Mouse (Mus musculus): ENCODE results near the gene Olfr435.
"Not testable (repeated sequence)": the region's sequence is repeated elsewhere in the genome, so short reads cannot be mapped to it uniquely, and the experiment has no call there.

Olfr435 gene

DNA sequence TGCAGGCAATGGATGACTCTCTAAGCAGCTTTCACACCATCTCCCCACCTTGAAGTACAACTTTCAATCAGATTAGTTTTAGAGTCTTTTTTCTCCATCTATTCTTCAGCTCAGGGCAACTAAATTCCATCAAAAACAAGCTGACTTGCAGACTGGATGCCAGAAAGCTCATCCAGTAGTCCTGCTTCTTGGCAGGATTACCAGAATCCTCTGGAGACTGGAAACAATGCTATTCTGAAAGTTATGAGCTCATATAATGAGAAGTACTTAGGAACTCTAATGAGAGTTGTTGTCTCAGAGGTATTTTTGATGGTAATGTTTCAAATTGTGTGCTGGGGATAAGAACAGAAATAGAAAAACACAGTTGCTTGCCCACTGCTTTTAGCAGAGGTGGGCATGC, at the start of gene Olfr435:
Gene Olfr435 (plus strand): TSS at position 366 of the 400 bp plus-strand sequence.
- in situ Hi-C loops (cut with MboI; ENCODE audit: low sequenced_read_pairs): no loop called here

DNA sequence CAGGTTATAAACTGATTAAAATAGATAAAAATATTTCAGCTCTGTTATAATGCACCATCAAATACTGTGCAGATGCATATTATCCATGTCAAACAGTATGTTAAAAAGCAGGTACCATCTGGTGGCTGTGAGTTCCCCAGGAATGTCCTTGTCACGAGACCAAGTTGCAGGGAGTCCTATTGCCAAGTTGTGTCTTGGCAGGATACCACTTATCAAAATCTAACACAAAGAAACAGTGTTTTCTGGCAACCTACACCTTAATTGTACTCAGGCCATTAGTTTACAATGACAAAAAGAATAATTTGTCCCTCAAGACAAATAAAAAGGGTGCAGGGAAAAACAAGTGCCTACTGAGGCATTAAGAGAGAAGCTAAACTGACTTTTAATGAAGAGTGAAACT, 37.4 kb upstream of the Olfr435 start:
- in situ Hi-C loops (cut with MboI; ENCODE audit: low sequenced_read_pairs): no loop called here

DNA sequence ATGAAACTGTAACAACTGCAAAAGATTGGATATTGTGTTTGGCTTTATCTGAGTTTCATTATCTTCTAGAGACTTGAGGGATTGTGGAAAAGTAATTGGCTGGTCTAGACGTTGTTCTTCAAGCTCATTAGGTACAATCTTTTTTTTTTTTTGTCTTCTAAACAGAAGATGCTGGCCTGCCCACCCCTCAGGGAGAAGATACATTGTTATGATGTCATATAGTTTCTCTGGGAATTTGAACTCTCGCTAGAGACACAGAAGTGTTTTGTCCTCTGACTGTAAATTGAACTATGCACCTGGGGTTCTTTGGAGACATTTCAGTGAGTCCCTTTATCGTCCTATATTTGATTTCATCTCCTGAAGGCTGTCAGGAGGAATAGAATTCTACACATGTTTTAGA, 34.0 kb upstream of the Olfr435 start, which contains the start of gene Olfr437:
Gene Olfr437 (plus strand): TSS at position 301 of the 400 bp plus-strand sequence.
- in situ Hi-C loops (cut with MboI; ENCODE audit: low sequenced_read_pairs): no loop called here

DNA sequence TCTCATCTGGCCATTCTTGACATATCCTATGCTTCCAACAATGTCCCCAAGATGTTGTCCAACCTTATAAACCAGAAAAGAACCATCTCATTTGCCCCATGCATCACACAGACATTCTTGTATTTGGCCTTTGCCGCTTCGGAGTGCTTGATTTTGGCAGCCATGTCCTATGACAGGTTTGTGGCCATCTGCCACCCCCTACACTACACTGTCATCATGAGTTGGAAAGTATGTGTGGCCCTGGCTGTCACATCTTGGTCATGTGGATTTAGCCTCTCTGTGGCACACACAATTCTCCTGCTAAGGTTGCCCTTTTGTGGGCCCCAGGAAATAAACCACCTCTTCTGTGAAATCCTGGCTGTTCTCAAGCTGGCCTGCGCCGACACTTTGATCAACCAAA, 29.7 kb upstream of the Olfr435 start:
- in situ Hi-C loops (cut with MboI; ENCODE audit: low sequenced_read_pairs): no loop called here

DNA sequence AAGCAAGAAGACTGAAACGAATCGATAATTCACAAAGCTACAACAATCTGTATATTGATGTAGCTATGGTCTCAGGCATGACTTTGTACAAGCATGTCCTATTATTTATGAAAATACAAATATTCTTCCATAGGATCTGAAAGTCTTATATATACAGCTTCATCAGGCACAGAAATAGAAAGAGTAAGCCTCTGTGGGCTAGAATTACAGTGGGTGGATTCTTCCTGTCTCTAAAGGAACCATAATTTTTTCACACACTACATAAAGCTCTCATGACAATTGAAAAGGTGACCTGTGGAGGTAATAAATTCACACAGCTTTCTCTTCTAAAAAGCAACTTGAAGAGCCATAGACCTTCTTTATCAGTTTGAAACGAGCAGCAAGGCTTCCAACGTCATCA, 25.1 kb upstream of the Olfr435 start, which contains the start of gene Olfr13:
Gene Olfr13 (plus strand): TSS at position 301 of the 400 bp plus-strand sequence.
- in situ Hi-C loops (cut with MboI; ENCODE audit: low sequenced_read_pairs): no loop called here

DNA sequence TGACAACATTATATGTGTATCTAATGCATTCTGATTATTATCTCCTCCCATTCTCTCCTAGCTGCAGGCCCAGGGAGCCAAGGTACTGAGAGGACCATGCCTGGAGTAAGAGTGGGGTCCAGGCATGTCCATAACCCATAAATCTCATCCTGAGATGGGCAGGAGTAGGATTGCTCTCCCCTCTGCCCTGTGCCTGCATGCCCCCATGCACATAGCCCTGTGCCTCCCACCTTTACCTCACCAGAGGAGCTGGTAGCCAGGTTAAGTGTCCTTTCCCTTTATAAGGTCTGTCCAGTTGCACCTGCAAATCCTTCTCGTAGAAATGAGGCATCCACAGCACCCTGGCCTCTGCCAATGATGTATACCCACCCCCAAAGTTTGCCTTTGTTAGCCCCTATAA, 18.8 kb upstream of the Olfr435 start:
- in situ Hi-C loops (cut with MboI; ENCODE audit: low sequenced_read_pairs): no loop called here

DNA sequence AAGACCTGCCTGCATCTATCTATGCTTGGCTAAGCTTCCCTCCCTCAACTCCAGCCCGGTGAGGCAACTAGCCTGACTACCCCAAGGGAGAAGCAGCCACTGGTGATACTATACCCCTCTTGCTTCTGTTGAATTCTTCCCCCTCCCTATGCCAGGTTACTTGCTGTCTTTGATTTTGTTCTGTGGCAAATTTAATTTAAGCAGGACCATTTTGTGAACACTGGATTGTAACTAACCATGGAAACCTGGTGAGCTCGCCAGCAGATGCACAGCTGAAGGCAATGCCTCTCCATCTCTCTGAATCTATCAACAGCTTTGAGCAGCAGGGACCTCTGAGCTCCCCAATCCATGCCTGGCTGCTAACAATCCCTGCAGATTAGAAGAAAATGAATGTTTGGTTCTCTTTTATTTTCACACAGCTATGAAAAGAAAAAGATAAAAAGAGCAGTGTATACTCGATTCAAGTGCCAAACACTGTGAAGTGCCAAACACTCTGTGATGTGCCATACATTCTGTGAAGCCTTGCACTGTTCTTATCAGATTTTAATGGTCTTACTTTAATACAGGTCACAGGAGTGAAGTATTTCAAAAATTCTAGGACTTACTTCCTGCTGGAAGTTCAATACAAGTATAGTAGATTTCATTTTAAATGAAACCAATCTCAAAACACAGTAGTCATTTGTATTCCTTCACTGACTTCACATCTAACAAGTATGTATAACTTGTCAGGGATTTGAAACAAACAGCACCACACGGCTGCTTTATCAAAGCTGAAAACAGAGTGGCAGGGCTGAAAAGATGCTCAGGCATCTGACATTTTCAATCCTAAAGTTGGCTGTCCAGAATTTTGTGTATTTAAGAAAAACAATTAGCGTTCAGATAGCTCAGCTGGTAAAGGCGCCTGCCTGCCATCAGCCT, 18.1 kb upstream of the Olfr435 start:
- in situ Hi-C loops (cut with MboI; ENCODE audit: low sequenced_read_pairs): no loop called here

DNA sequence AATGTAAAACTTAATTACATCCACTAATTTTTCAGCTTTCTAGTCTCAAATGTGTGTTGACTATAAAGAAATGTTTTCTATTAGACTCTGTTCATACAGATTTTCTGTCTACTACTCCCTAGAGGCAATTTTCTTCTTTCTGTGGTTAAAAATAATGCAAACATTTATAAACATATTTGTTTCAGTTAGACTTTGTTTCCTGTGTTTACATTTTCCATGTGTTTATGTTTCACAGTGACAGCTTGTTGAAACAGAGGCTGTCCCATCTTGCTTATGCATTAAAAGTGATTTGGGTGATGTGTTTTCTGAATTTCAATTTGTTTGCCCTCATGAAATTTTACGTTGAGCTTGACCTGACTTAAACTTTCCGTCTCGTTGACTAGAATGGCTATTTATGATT, 6.0 kb upstream of the Olfr435 start:
- in situ Hi-C loops (cut with MboI; ENCODE audit: low sequenced_read_pairs): no loop called here

DNA sequence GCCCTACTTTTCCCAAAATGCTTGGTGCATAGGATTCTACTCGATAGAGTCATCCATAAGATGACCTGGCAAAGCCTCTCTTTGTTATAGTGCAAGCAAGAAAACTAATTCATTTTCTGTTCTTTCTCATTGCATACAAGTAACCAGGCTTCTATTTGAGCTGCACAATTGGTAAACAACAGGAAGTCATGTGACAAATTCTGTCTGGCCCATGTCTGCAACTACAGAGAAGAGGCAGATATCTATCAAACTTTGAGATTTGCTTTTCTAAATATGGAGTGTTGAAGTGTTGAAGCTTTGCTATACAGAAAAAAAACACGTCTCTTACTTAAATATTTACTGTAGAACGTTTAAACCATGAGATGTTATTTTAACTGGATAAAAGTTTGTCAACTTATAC, 1.1 kb downstream of the Olfr435 start:
- in situ Hi-C loops (cut with MboI; ENCODE audit: low sequenced_read_pairs): no loop called here

GRCm38 (mm10) chr6:43202786-43203185, 5.8 kb downstream of the Olfr435 start:
- in situ Hi-C loops (cut with MboI; ENCODE audit: low sequenced_read_pairs): no loop called here

DNA sequence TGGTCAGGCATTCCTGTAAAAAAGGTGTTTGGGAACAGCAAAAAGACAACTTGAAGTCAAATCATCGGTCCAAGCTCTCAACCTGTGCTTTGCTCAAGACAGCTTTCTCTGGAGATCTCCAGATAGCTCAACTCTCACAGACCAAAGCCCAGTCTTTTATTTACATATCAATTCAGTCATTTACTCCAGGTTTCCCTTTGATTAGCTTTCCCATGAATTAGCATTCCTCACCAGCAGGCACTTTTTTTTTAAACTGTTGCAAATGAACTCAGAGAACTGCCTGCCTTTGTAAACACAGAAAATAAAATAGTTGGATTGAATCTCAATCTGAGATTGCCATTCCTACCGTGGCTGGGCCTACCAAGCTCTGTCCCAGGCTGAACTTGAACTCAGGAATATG, 8.4 kb downstream of the Olfr435 start:
- in situ Hi-C loops (cut with MboI; ENCODE audit: low sequenced_read_pairs): no loop called here

GRCm38 (mm10) chr6:43212873-43213272, 15.9 kb downstream of the Olfr435 start, which contains the start of gene Olfr434:
Gene Olfr434, plus strand, starts transcription at chr6:43213021.
- in situ Hi-C loops (cut with MboI; ENCODE audit: low sequenced_read_pairs): not testable (repeated sequence)

DNA sequence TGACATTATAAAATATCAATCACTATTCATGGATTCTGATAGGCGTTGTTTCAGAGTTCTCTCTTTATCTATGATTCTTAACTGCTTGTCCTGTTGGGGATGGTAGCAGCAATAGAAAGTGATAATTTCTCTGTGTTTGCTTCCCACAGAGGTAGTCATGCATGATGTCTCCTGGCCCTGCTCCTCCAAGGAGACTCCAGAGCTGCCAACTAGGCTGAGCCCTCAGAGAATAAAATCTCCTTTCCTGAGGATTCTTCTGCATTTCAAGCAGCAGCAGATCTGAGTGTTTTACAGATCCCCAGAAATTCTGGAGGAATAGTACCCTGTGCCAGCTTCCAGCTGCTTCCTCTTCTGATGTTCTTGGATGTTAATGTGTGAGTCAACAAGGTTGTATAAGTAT, 34.3 kb downstream of the Olfr435 start, which contains the start of gene Olfr47:
Gene Olfr47 (plus strand): TSS at position 275 of the 400 bp plus-strand sequence.
- in situ Hi-C loops (cut with MboI; ENCODE audit: low sequenced_read_pairs): not testable (repeated sequence)

DNA sequence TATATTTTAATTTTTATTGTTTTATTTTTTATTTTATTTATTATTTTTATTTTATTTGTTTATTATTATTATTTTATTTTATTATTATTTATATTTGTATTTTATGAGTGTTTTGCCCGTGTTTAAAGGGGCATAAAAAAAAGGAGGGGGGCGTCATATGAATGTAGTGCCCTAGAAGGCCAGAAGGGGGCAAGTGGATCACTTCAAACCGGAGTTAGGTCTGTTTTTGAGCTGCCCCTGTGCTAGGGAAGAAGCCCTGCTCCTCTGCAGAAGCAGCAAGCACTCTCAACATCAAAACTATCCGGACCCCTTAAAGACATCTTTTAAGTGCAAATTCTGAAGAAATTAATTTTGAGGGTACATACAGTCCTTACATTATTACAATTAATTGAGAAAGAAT, 45.1 kb downstream of the Olfr435 start:
- in situ Hi-C loops (cut with MboI; ENCODE audit: low sequenced_read_pairs): no loop called here

GRCm38 (mm10) chr6:43247396-43247795, 50.5 kb downstream of the Olfr435 start:
- in situ Hi-C loops (cut with MboI; ENCODE audit: low sequenced_read_pairs): no loop called here

- in situ Hi-C loops (cut with MboI; ENCODE audit: low sequenced_read_pairs): no loop called here
These were observed 56.0 kb downstream of the Olfr435 start for GRCm38 (mm10) chr6:43252994-43253393.
